20 mouse cellular contexts compared by ENCODE assay signal in the genomic region with DNA sequence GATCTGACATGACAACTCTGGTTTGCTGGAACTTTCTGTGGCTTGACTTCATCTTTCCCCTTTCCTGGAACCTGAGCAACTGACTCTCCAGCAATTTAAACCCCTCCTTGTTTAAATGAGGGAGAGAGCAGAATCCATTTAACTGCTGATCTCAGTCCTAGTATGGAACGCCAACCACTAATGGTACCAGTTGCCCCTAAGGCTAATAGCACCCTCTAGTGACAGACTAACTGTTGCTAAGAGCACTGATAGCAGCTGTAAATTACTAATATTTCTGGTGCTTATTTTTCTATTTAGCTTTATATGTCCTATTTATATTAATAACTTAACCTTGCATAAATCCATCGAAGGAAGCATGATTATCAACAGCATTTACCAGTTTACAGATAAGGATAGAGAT.
DNase-seq lines count a peak whose midpoint lies in the region; ATAC-seq and TF ChIP-seq lines count a peak whose summit lies in the region.
"Had no signal": no experiment of that assay in that cellular context is flagged by ENCODE, and none has a peak within 500 bp of the region (broad histone marks: within the 10 kb centered on the region; RNA-seq: fewer than 3 reads in every experiment).

No protein-coding gene starts in this region.

- H3K27me3 ChIP-seq in MEL (ENCODE audit: control insufficient read depth in 1 of 2, insufficient read depth in 2 of 2, low read length in 2 of 2), result no peaks in the 10 kb centered on the region
- H3K27me3 ChIP-seq in intestine, postnatal 0 days (replicated peaks; ENCODE audit: control insufficient read depth, insufficient read depth, low read length), result no peaks in the 10 kb centered on the region
- H3K27me3 ChIP-seq in forebrain, embryonic 10.5 days (ENCODE audit: poor library complexity, severe bottlenecking), result no peaks in the 10 kb centered on the region
- H3K27me3 ChIP-seq: embryonic facial prominence, embryonic 15.5 days; forebrain, embryonic 12.5 days; limb, embryonic 13.5 days had no signal

- no peak overlapping the region for H3K27ac ChIP-seq in layer of hippocampus, adult 2 months
- no peak overlapping the region for H3K27ac ChIP-seq in MEL (ENCODE audit: control insufficient read depth, low read depth, low read length)
- H3K27ac ChIP-seq in intestine, postnatal 0 days (ENCODE audit: low read depth, low read length), result peak overlapping the region; percentile 67
- no peak overlapping the region for H3K27ac ChIP-seq in forebrain, embryonic 10.5 days
- H3K27ac ChIP-seq: embryonic facial prominence, embryonic 15.5 days; forebrain, embryonic 12.5 days; hindbrain, embryonic 10.5 days; limb, embryonic 13.5 days; midbrain, embryonic 12.5 days had no signal

- no peak for DNase-seq in layer of hippocampus, adult 2 months (ENCODE audit: low spot score in 2 of 2)
- DNase-seq in layer of hippocampus, adult 11-12 months (ENCODE audit: low spot score), result no peak
- DNase-seq in lung, postnatal 36 days, result peak; percentile 44
- DNase-seq in lung, postnatal 14 days, result no peak
- DNase-seq in MEL (ENCODE audit: low read depth, low spot score), result no peak
- no peak for DNase-seq in embryo, embryonic 10.5 days (ENCODE audit: low spot score)
- DNase-seq in forebrain, embryonic 10.5 days (ENCODE audit: extremely low spot score, low spot score), result no peak
- DNase-seq: cerebellum, adult 9-11 months; embryo, embryonic 11 days; kidney, postnatal 10 days; layer of hippocampus, adult 9-11 months; right cerebral cortex, postnatal 25 days; thymus, adult 2 months had no signal

- no peak overlapping the region for H3K4me3 ChIP-seq in layer of hippocampus, adult 2 months
- H3K4me3 ChIP-seq in MEL (ENCODE audit: control insufficient read depth in 1 of 2, insufficient read depth in 1 of 2, low read depth in 2 of 2, low read length in 2 of 2), result no peak overlapping the region
- no peak overlapping the region for H3K4me3 ChIP-seq in intestine, postnatal 0 days (ENCODE audit: low read depth, low read length)
- H3K4me3 ChIP-seq in forebrain, embryonic 10.5 days, result no peak overlapping the region
- H3K4me3 ChIP-seq: embryonic facial prominence, embryonic 15.5 days; forebrain, embryonic 12.5 days; hindbrain, embryonic 10.5 days; limb, embryonic 13.5 days; midbrain, embryonic 12.5 days had no signal

- no peak for TF ChIP-seq POLR2A in MEL (IDR thresholded peaks at IDR 0.05; ENCODE audit: control insufficient read depth in 1 of 2, insufficient read depth in 1 of 2, low read depth in 1 of 2, low read length in 2 of 2, poor library complexity in 1 of 2)

- H3K4me1 ChIP-seq in MEL (ENCODE audit: control insufficient read depth in 1 of 2, insufficient read depth in 2 of 2, low read length in 2 of 2), result peaks cover 6 to 15% of the 10 kb centered on the region in 2 experiments
- H3K4me1 ChIP-seq in intestine, postnatal 0 days (replicated peaks; ENCODE audit: control insufficient read depth, insufficient read depth, low read length), result peaks cover 3% of the 10 kb centered on the region; the same call in 1 of the 2 replicates
- H3K4me1 ChIP-seq in forebrain, embryonic 10.5 days, result peaks cover 5% of the 10 kb centered on the region; the same call in 1 of the 2 replicates
- H3K4me1 ChIP-seq: embryonic facial prominence, embryonic 15.5 days; forebrain, embryonic 12.5 days; limb, embryonic 13.5 days; midbrain, embryonic 12.5 days had no signal

- peak; percentile 69 for TF ChIP-seq RAD21 in MEL (IDR thresholded peaks at IDR 0.05; ENCODE audit: low read depth, low read length)

- no peak overlapping the region for H3K4me2 ChIP-seq in intestine, postnatal 0 days (replicated peaks; ENCODE audit: low read depth)
- H3K4me2 ChIP-seq: embryonic facial prominence, embryonic 15.5 days; forebrain, embryonic 12.5 days; limb, embryonic 13.5 days; midbrain, embryonic 12.5 days had no signal

- no peaks in the 10 kb centered on the region for H3K9me3 ChIP-seq in MEL (replicated peaks; ENCODE audit: insufficient read depth, low read length)
- H3K9me3 ChIP-seq in intestine, postnatal 0 days (ENCODE audit: control insufficient read depth), result no peaks in the 10 kb centered on the region
- H3K9me3 ChIP-seq in forebrain, embryonic 10.5 days, result peaks cover under 1% of the 10 kb centered on the region; the same call in 1 of the 2 replicates
- H3K9me3 ChIP-seq: embryonic facial prominence, embryonic 15.5 days; forebrain, embryonic 12.5 days; hindbrain, embryonic 10.5 days; midbrain, embryonic 12.5 days had no signal

- H3K9ac ChIP-seq in MEL (ENCODE audit: control insufficient read depth, low read depth, low read length, poor library complexity, severe bottlenecking), result no peak overlapping the region
- H3K9ac ChIP-seq in intestine, postnatal 0 days (ENCODE audit: low read depth, low read length), result no peak overlapping the region
- H3K9ac ChIP-seq: embryonic facial prominence, embryonic 15.5 days; forebrain, embryonic 12.5 days; limb, embryonic 13.5 days; midbrain, embryonic 12.5 days had no signal

- no peak for ATAC-seq in intestine, postnatal 0 days
- ATAC-seq: inflammation-experienced regulatory T-cells, adult 6 months had no signal

- WGBS in intestine, postnatal 0 days, result 41% methylated on average over 2 of the region's 2 CpGs
- 87% methylated on average over 2 of the region's 2 CpGs for WGBS in forebrain, embryonic 10.5 days

- no peak for TF ChIP-seq EP300 in MEL (IDR thresholded peaks at IDR 0.05; ENCODE audit: low read depth in 1 of 2, low read length in 2 of 2)

- TF ChIP-seq CTCF in layer of hippocampus, adult 2 months (conservative IDR thresholded peaks at IDR 0.05), result peak; percentile 58
- peak in 2 of 3 experiments; percentile 40 to 63; a peak in 4 of 6 replicates for TF ChIP-seq CTCF in MEL (IDR thresholded peaks at IDR 0.05 in 2 of 3, conservative IDR thresholded peaks at IDR 0.05 in 1 of 3; ENCODE audit: control insufficient read depth in 1 of 3, insufficient read depth in 1 of 3, low read depth in 2 of 3, low read length in 3 of 3, poor library complexity in 1 of 3, severe bottlenecking in 1 of 3)
- peak; percentile 78 for TF ChIP-seq CTCF in intestine, postnatal 0 days (IDR thresholded peaks at IDR 0.05; ENCODE audit: low read depth)

- peaks cover 0 to 5% of the 10 kb centered on the region in 2 experiments; a peak in 1 of 4 replicates for H3K36me3 ChIP-seq in MEL (ENCODE audit: control insufficient read depth in 1 of 2, insufficient read depth in 2 of 2, low read length in 2 of 2)
- no peaks in the 10 kb centered on the region for H3K36me3 ChIP-seq in intestine, postnatal 0 days (ENCODE audit: control insufficient read depth, insufficient read depth)
- no peaks in the 10 kb centered on the region for H3K36me3 ChIP-seq in forebrain, embryonic 10.5 days (replicated peaks)
- H3K36me3 ChIP-seq: embryonic facial prominence, embryonic 15.5 days; forebrain, embryonic 12.5 days; hindbrain, embryonic 10.5 days; limb, embryonic 13.5 days; midbrain, embryonic 12.5 days had no signal

- H3K79me2 ChIP-seq in MEL (ENCODE audit: control insufficient read depth, insufficient read depth, low read length, poor library complexity), result no peaks in the 10 kb centered on the region

TF ChIP-seq in MEL, 35 proteins besides CTCF, POLR2A, EP300 and RAD21:
- TF ChIP-seq ZC3H11A (IDR thresholded peaks at IDR 0.05; ENCODE audit: low read depth, low read length), result peak; percentile 47
- no peak for TF ChIP-seq TBP (IDR thresholded peaks at IDR 0.05; ENCODE audit: low read depth, low read length)
- TF ChIP-seq ZKSCAN1 (IDR thresholded peaks at IDR 0.05; ENCODE audit: low read depth, low read length), result no peak
- TF ChIP-seq MAX (IDR thresholded peaks at IDR 0.05; ENCODE audit: low read length), result no peak
- no peak for TF ChIP-seq ETS1 (IDR thresholded peaks at IDR 0.05; ENCODE audit: low read depth, low read length)
- no peak for TF ChIP-seq USF1 (IDR thresholded peaks at IDR 0.05; ENCODE audit: low read depth, low read length)
- TF ChIP-seq CHD2 (IDR thresholded peaks at IDR 0.05; ENCODE audit: low read length), result no peak
- no peak for TF ChIP-seq SIN3A (IDR thresholded peaks at IDR 0.05; ENCODE audit: low read length)
- peak; percentile 69 for TF ChIP-seq SMC3 (IDR thresholded peaks at IDR 0.05; ENCODE audit: low read depth, low read length)
- TF ChIP-seq E2F4 (IDR thresholded peaks at IDR 0.05; ENCODE audit: borderline replicate concordance, low read depth, low read length), result no peak
- no peak for TF ChIP-seq ZMIZ1 (IDR thresholded peaks at IDR 0.05; ENCODE audit: low read depth, low read length)
- no peak for TF ChIP-seq ELF1 (IDR thresholded peaks at IDR 0.05; ENCODE audit: low read depth, low read length)
- no peak for TF ChIP-seq MXI1 (IDR thresholded peaks at IDR 0.05; ENCODE audit: low read depth, low read length)
- TF ChIP-seq MYB (IDR thresholded peaks at IDR 0.05; ENCODE audit: low read depth, low read length), result no peak
- TF ChIP-seq GATA1 (IDR thresholded peaks at IDR 0.05; ENCODE audit: low read depth, low read length), result peak; percentile 8; the same call in 1 of the 2 replicates
